Mouse (Mus musculus) effector memory CD4-positive, alpha-beta T cell, adult 5 months (primary cell): Measurements from ENCODE around the gene Tfdp1. TPM values are rescaled to one million over a fixed set of nuclear protein-coding genes. Genes with fewer than 3 reads are reported as not detected.

ENCODE experiments used
- polyA plus RNA-seq: library from polyadenylated mRNA; unstranded; fragments of 100-300 nt; shearing (Covaris generic); gene quantifications from one replicate; pipeline ENCODE4 v1.2.1, GENCODE M21; 2017

The Tfdp1 gene
- polyA plus RNA-seq = 67.8 TPM

DNA sequence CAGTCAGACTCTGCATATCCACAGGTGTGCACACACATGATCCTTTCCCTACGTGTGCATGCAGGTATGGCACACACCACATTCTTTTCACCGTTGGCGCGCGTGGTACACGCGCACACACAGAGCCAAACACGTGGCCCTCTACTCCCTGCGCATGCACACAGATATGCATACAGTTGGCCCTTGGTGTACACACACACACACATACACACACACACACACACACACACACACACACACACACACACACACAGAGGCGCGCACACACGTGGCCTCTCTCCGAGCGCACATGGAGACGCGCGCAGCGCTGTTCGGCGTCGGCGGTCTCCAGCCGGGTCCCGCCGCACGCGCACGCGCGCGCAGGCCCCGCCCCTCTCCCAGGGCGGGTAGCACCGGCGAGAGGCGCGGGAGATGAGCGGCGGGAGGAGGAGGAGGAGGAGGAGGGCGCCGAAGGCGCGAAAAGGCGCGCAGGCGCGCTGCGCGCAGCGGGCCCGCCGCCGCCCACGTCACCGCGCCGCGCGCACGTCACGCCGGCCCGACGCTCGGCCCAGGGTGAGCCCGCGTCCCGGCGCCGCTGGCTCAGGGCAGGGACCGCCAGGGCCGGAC is at the start of gene Tfdp1:
TSS of gene Tfdp1 (plus strand) at position 497 of the 606 bp plus-strand sequence.

DNA sequence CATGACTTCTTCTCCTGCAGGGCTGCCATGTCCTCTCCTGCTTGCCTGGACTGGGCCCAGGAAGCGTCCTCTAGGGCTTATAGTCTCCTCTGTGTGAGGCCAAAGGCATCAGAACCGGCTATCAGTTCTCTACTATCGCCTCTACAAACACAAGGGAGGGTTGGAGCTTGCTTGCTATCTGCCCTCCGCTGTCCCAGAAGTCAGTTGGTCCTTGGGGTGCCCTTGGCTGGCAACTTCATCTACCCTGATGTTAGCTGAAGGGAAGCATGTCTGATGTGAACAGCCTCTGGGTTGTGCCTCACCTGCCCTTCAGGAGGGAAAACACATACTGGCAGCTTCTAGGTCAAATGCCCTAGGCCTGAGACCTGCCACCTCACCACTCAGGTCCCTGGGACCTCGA is 58.2 kb downstream of the Tfdp1 start, which contains the start of gene Atp4b:
TSS of gene Atp4b (minus strand) at position 101 of the 400 bp plus-strand sequence.

DNA sequence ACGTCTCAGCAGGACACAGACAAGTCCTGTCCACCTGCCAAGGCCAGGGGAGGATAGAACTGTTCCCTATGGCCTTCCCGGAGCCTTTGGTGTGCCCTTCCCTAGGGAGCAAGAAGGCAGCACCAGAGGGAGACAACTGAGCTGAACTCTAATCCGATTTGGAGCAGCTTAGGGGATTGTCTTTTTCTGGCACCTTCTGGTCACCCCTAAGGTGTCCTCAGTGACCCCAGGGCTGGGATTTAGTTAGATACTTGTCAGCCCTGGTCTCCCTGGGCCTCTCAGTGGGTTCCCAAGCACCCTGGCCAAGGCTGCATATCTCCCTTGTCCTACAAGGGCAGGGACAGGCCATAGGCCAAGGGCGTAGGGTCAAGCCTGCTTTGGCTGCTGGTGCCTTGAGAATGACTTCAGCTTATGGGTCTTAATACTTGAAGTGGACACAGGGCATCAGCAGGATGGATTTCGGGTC is 66.1 kb downstream of the Tfdp1 start, which contains the start of gene Grk1:
TSS of gene Grk1 (plus strand) at position 416 of the 466 bp plus-strand sequence.

Other genes starting within 250 kb of the Tfdp1 start
- 37.3 TPM for gene Pcid2, start 233.3 kb upstream of the Tfdp1 start, polyA plus RNA-seq
- gene Cul4a, start 233.1 kb upstream of the Tfdp1 start, polyA plus RNA-seq = 24.1 TPM
- 204 TPM for gene Lamp1, start 179.6 kb upstream of the Tfdp1 start, polyA plus RNA-seq
- 2.3 TPM for gene Grtp1, start 138.1 kb upstream of the Tfdp1 start, polyA plus RNA-seq
- not detected for gene Adprhl1, start 84.6 kb upstream of the Tfdp1 start, polyA plus RNA-seq
- 16.5 TPM for gene Dcun1d2, start 50.6 kb upstream of the Tfdp1 start, polyA plus RNA-seq
- gene Tmco3, start 50.6 kb upstream of the Tfdp1 start, polyA plus RNA-seq = 21.1 TPM
- not detected for gene Atp4b, start 58.1 kb downstream of the Tfdp1 start, polyA plus RNA-seq
- gene Grk1, start 66.3 kb downstream of the Tfdp1 start, polyA plus RNA-seq = not detected
- not detected for gene Tmem255b, start 96.4 kb downstream of the Tfdp1 start, polyA plus RNA-seq
- gene Gas6, start 155.7 kb downstream of the Tfdp1 start, polyA plus RNA-seq = not detected
- gene 1700029H14Rik, start 223.7 kb downstream of the Tfdp1 start, polyA plus RNA-seq = 0.46 TPM